Mouse (Mus musculus) embryonic facial prominence, embryonic 10.5 days (tissue): ENCODE measurements at regions not wholly inside any gene's neighbourhood (a gene's known extent, or its start where the extent isn't known, plus 50 kb on each side); places are given as distances from the start of the nearest gene placed in this dataset.

ENCODE experiments used
- DNase-seq: peaks from one replicate; pipeline ENCODE4 v3.0.0-alpha.2; 2017; ENCODE audit warnings: low spot score
- H3K27ac ChIP-seq: fragments of 300-500 bp; sonication (generic); replicated peaks from 2 replicates; pipeline ENCODE4 v1.5.1; 2016; ENCODE audit warnings: mild to moderate bottlenecking
- H3K27me3 ChIP-seq: fragments of 300-500 bp; sonication (generic); replicated peaks from 2 replicates; pipeline ENCODE4 v1.6.1; 2016; ENCODE audit warnings: low read depth, mild to moderate bottlenecking; ENCODE audit not compliant: poor library complexity, severe bottlenecking
- H3K36me3 ChIP-seq: fragments of 300-500 bp; sonication (generic); replicated peaks from 2 replicates; pipeline ENCODE4 v1.6.1; 2016; ENCODE audit warnings: mild to moderate bottlenecking, moderate library complexity
- H3K4me1 ChIP-seq: fragments of 300-500 bp; sonication (generic); 2 replicates; pipeline ENCODE4 v1.6.1; 2016
- H3K4me3 ChIP-seq: fragments of 300-500 bp; sonication (generic); 2 replicates; pipeline ENCODE4 v1.5.1; 2016; ENCODE audit warnings: mild to moderate bottlenecking, moderate library complexity
- H3K9me3 ChIP-seq: fragments of 300-500 bp; sonication (generic); 2 replicates; pipeline ENCODE4 v1.6.1; 2016; ENCODE audit warnings: mild to moderate bottlenecking
- WGBS: fragments of 180-500 bp; shearing (Covaris S2); methylation state at CpG from one replicate; pipeline ENCODE4 v1.1.7; 2016; 5-methylcytosine and 5-hydroxymethylcytosine counted together

DNA sequence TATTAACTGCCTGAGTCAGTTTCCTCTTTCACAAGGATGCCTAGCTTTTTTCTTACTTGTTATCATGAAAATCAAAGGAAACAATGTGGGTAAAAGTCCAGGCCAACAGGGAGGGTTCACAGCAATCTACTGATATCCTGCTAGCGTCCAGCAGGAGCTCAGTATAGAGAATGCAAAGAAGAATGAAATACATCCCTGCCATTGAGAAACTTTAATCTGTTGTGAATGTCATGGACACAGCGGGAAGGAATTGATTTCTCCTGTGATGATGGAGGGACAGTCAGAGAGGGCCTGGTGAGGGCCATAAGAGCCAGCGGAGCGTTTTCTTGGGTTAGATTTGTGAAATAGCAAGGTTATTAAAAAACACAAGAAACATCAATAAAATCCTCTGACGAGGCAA is 60.0 kb upstream of the Pde3a start:
- no peak for DNase-seq
- H3K4me3 ChIP-seq, result no peak overlapping the region
- no peaks in the 10 kb centered on the region for H3K4me1 ChIP-seq
- no peak overlapping the region for H3K27ac ChIP-seq
- no peaks in the 10 kb centered on the region for H3K9me3 ChIP-seq
- no peaks in the 10 kb centered on the region for H3K36me3 ChIP-seq
- H3K27me3 ChIP-seq, result no peaks in the 10 kb centered on the region
- WGBS, result 81% methylated on average over 5 of the region's 5 CpGs

DNA sequence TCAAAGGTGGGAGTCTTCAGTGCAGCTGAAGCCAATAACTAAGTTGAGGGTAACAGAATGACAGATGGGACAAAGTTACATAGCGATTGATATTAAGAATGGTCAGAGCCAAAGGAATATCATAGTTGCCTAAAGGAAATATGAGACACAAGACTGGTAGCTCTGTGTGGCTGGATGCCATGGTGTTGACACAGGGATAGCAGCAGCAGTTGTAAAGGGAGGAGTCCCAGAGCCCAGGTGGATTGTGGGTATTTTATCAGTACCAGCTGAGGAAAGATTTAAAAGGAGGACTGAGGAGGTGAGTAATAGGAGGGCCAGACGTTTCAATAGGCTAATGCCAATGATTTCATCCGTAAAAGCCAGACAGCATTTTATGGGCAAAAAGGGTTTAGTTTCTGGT is 59.4 kb upstream of the Pde3a start:
- Histone ChIP-seq H3K27ac (no peak overlapping the region), H3K4me1 (no peaks in the 10 kb centered on the region), H3K4me3 (no peak overlapping the region), H3K36me3 (no peaks in the 10 kb centered on the region), H3K27me3 (no peaks in the 10 kb centered on the region), H3K9me3 (no peaks in the 10 kb centered on the region)
- DNase-seq, result no peak
- WGBS, result 86% methylated on average over 3 of the region's 3 CpGs

DNA sequence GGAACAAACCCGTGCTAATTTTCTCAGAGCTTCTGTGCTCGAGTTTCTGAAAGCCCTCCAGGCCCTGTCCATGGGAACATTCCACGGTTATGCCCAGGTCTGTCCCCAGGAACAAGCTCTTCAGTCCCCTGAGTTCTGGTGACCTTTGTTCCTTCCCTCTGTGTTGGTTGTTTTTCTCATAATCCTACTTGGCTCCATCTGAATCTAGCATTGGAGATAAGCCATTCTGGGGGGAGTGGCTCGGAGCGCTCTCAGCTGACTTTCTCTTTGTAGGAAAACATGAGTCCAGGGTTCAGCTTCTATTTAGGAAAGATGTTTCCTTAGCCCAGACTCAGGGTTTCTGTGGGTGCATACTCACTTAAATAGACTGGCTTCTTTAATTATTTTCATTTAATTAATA is 58.7 kb upstream of the Pde3a start:
- WGBS, result 78% methylated on average over 5 of the region's 5 CpGs
- Histone ChIP-seq H3K9me3 (no peaks in the 10 kb centered on the region), H3K4me3 (no peak overlapping the region), H3K36me3 (no peaks in the 10 kb centered on the region), H3K27ac (no peak overlapping the region), H3K27me3 (no peaks in the 10 kb centered on the region), H3K4me1 (no peaks in the 10 kb centered on the region)
- no peak for DNase-seq

DNA sequence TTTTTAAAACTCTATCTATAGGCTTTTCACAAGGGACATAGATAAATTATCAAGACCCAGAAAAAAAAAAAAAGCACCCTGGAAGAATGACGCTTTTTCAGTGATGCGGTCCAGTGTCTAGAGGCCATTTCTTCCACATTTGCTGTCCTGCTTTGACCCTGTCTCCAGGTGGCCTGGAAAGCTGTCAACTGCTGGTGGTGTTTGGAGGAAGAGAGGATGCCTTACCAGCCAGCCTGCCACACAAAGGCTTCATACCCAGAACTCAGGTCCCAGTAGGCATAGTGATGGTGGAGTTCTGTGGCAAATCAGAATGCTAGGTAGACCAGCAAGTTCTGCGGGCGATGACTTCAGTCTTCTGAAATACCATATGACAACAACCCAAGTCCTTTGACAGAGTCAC is 51.6 kb upstream of the Pde3a start:
- DNase-seq, result no peak
- H3K27ac ChIP-seq, result no peak overlapping the region
- no peaks in the 10 kb centered on the region for H3K36me3 ChIP-seq
- H3K9me3 ChIP-seq, result no peaks in the 10 kb centered on the region
- H3K27me3 ChIP-seq, result no peaks in the 10 kb centered on the region
- 96% methylated on average over 4 of the region's 4 CpGs for WGBS
- H3K4me3 ChIP-seq, result no peak overlapping the region
- no peaks in the 10 kb centered on the region for H3K4me1 ChIP-seq
